Mouse (Mus musculus) intestine, postnatal 0 days (tissue): ENCODE measurements around the gene Pknox2. TPM values are rescaled to one million over a fixed set of nuclear protein-coding genes. Genes with fewer than 3 reads are reported as not detected.

Experiments
- ATAC-seq: fragments of 200-750 bp; cut with Nextera tagmentation; 2 replicates; pipeline ENCODE4 v1.8.0; 2017; ENCODE audit warnings: mild to moderate bottlenecking, moderate TSS enrichment, moderate library complexity
- H3K27ac ChIP-seq: fragments of 300-500 bp; sonication (generic); 2 replicates; pipeline ENCODE4 v1.5.1; 2014; ENCODE audit warnings: mild to moderate bottlenecking, low read depth, low read length, moderate library complexity
- H3K27me3 ChIP-seq: fragments of 300-500 bp; sonication (generic); replicated peaks from 2 replicates; pipeline ENCODE4 v1.6.1; 2014; ENCODE audit warnings: low read length, mixed read lengths; ENCODE audit not compliant: control insufficient read depth, insufficient read depth
- H3K36me3 ChIP-seq: fragments of 300-500 bp; sonication (generic); 2 replicates; pipeline ENCODE4 v1.6.1; 2014; ENCODE audit warnings: mild to moderate bottlenecking, moderate library complexity; ENCODE audit not compliant: control insufficient read depth, insufficient read depth
- H3K4me1 ChIP-seq: fragments of 300-500 bp; sonication (generic); replicated peaks from 2 replicates; pipeline ENCODE4 v1.6.1; 2014; ENCODE audit warnings: antibody characterized with exemption, low read length, mixed read lengths; ENCODE audit not compliant: control insufficient read depth, insufficient read depth
- H3K4me2 ChIP-seq: fragments of 300-500 bp; sonication (generic); replicated peaks from 2 replicates; pipeline ENCODE4 v1.6.1; 2014; ENCODE audit warnings: low read depth, mild to moderate bottlenecking, moderate library complexity
- H3K4me3 ChIP-seq: fragments of 300-500 bp; sonication (generic); 2 replicates; pipeline ENCODE4 v1.5.1; 2014; ENCODE audit warnings: low read depth, low read length
- H3K9ac ChIP-seq: fragments of 300-500 bp; sonication (generic); 2 replicates; pipeline ENCODE4 v1.6.1; 2014; ENCODE audit warnings: mild to moderate bottlenecking, low read depth, low read length
- H3K9me3 ChIP-seq: fragments of 300-500 bp; sonication (generic); 2 replicates; pipeline ENCODE4 v1.6.1; 2016; ENCODE audit warnings: mixed run types; ENCODE audit not compliant: control insufficient read depth
- CTCF ChIP-seq: sonication (generic); IDR thresholded peaks from 2 replicates; pipeline ENCODE4 v1.5.1; 2016; ENCODE audit warnings: low read depth, mild to moderate bottlenecking, control low read depth, antibody characterized with exemption, moderate library complexity
- WGBS: fragments of 180-500 bp; shearing (Covaris S2); extraction: QIAGEN DNeasy Blood & Tissue Kit; methylation state at CpG from one replicate; pipeline ENCODE4 v1.1.7; 2014; 5-methylcytosine and 5-hydroxymethylcytosine counted together
- polyA plus RNA-seq: library from polyadenylated mRNA; unstranded; fragments of >200 nt; fragmentation: Nextera tagmentation; extraction: Ambion mirVana; gene quantifications from 2 replicates; pipeline ENCODE4 v1.2.1, GENCODE M21; 2015

Pknox2 gene
- polyA plus RNA-seq, 1 experiment from 2014 or later = 2.4 TPM

DNA sequence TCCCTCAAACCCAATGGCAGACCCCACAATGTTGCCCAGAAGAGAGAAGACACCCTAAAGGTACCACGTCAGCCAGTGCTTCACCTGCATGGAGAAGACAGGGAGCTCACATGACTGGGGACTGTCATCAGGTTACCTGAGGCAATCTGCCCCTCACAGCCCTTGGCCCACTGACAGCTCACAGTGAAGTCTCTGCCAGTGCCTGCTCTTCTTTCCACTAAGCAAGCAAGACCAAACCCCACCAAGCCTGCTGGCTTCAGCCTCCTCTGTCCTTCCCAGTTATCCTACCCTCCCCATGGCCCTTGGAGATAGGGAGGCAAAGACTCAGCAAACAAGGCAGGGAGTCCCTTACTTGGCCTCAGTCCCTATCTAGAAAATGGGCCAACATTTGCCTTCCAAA is 24.8 kb downstream of the Pknox2 start:
- Histone ChIP-seq H3K9ac (no peak overlapping the region), H3K4me2 (no peak overlapping the region), H3K4me1 (no peaks in the 10 kb centered on the region), H3K27ac (no peak overlapping the region), H3K27me3 (no peaks in the 10 kb centered on the region), H3K4me3 (no peak overlapping the region), H3K9me3 (no peaks in the 10 kb centered on the region), H3K36me3 (no peaks in the 10 kb centered on the region)
- 33% methylated on average over 1 of the region's 1 CpGs for WGBS
- no peak for ATAC-seq
- no peak for TF ChIP-seq CTCF

GRCm38 (mm10) chr9:37121761-37122331 is 25.4 kb downstream of the Pknox2 start:
- ATAC-seq = no peak
- no peak overlapping the region for H3K4me2 ChIP-seq

GRCm38 (mm10) chr9:37120801-37121200 is 26.4 kb downstream of the Pknox2 start:
- Histone ChIP-seq H3K4me1 (no peaks in the 10 kb centered on the region), H3K27ac (no peak overlapping the region), H3K4me2 (no peak overlapping the region), H3K9ac (no peak overlapping the region), H3K27me3 (no peaks in the 10 kb centered on the region), H3K4me3 (no peak overlapping the region), H3K36me3 (no peaks in the 10 kb centered on the region), H3K9me3 (no peaks in the 10 kb centered on the region)
- no peak for ATAC-seq
- 74% methylated on average over 6 of the region's 6 CpGs for WGBS
- TF ChIP-seq CTCF = no peak

More at GRCm38 (mm10) chr9:37121761-37122331, 25.4 kb downstream of the Pknox2 start:
- no peak for TF ChIP-seq CTCF
- WGBS = 42% methylated on average over 4 of the region's 4 CpGs
- no peak overlapping the region for H3K9ac ChIP-seq
- no peak overlapping the region for H3K27ac ChIP-seq
- no peak overlapping the region for H3K4me3 ChIP-seq
- no peaks in the 10 kb centered on the region for H3K27me3 ChIP-seq
- no peaks in the 10 kb centered on the region for H3K4me1 ChIP-seq
- no peaks in the 10 kb centered on the region for H3K36me3 ChIP-seq
- no peaks in the 10 kb centered on the region for H3K9me3 ChIP-seq

DNA sequence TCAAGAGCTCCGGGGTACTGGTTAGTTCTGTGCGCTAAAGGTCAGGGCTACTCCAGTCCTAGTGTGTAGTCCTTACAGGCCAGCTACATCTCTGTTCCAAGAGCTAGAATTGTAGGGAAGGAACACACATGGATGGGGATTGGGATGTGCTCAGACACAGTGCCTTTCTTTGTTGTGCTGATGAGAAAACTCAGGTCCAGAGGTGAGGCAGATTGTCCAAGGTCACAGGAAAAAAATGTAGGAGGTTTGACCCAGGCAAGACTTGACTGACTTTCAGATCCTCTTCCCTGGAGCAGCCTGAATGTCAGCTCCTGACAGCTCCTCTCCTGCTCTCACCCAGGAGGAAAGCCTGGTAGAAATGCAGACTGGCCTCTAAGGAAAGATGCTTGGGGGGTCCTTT is 29.7 kb downstream of the Pknox2 start:
- no peak for TF ChIP-seq CTCF

DNA sequence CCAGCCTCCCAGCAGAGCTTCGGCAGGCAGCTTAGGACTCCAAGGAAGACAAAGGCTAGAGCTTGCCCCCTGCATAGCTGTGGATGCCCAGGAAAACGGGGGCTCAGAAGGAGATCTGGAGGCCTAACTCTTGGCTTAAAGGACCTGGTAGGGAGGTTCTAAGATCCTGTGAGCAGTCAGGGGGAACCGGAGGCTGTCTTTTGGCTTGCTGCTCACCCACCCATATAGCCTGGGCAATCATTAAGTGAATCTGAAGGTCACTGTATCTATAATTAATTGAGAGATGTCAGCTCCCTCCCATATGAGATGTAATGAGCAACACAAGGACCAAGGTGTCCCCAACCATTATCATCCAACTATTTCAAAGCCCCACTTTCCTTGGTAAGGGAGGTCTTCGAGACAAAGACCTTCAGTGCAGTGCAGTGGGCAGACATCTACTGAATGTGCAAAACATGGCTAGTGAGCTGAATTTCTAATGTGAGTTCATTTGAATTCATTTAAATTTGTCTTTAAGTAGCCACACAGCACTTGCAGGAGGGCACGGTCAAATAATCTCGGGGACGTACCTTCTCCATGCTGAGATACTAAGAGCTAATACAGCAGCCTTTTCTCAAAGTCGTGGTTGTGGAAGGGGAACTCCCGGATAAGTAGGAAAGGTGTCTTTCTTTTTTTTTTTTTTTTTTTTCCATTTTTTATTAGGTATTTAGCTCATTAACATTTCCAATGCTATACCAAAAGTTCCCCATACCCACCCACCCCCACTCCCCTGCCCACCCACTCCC is 30.4 kb downstream of the Pknox2 start:
- no peaks in the 10 kb centered on the region for H3K9me3 ChIP-seq
- 90% methylated on average over 9 of the region's 9 CpGs for WGBS
- H3K4me1 ChIP-seq = no peaks in the 10 kb centered on the region
- ATAC-seq = no peak
- H3K4me2 ChIP-seq = no peak overlapping the region
- H3K9ac ChIP-seq = no peak overlapping the region
- no peak overlapping the region for H3K27ac ChIP-seq
- no peak for TF ChIP-seq CTCF
- H3K4me3 ChIP-seq = no peak overlapping the region
- no peaks in the 10 kb centered on the region for H3K27me3 ChIP-seq
- H3K36me3 ChIP-seq = no peaks in the 10 kb centered on the region

More for the DNA sequence above, 29.7 kb downstream of the Pknox2 start:
- ATAC-seq = no peak
- H3K27ac ChIP-seq = no peak overlapping the region
- H3K4me1 ChIP-seq = no peaks in the 10 kb centered on the region
- no peak overlapping the region for H3K4me2 ChIP-seq
- H3K9me3 ChIP-seq = no peaks in the 10 kb centered on the region
- 89% methylated on average over 2 of the region's 2 CpGs for WGBS
- no peak overlapping the region for H3K9ac ChIP-seq
- no peaks in the 10 kb centered on the region for H3K27me3 ChIP-seq
- H3K4me3 ChIP-seq = no peak overlapping the region
- no peaks in the 10 kb centered on the region for H3K36me3 ChIP-seq

- no peaks in the 10 kb centered on the region for H3K27me3 ChIP-seq
- no peaks in the 10 kb centered on the region for H3K9me3 ChIP-seq
- no peaks in the 10 kb centered on the region for H3K36me3 ChIP-seq
- no peak overlapping the region for H3K4me2 ChIP-seq
- no peak overlapping the region for H3K4me3 ChIP-seq
- TF ChIP-seq CTCF = no peak
- no peaks in the 10 kb centered on the region for H3K4me1 ChIP-seq
- no peak overlapping the region for H3K27ac ChIP-seq
- H3K9ac ChIP-seq = no peak overlapping the region
- WGBS = 81% methylated on average over 7 of the region's 7 CpGs
- no peak for ATAC-seq
These were observed 31.4 kb downstream of the Pknox2 start for GRCm38 (mm10) chr9:37115820-37116219.
